Mouse (Mus musculus): Measurements from ENCODE around the gene Parp4.

DNA sequence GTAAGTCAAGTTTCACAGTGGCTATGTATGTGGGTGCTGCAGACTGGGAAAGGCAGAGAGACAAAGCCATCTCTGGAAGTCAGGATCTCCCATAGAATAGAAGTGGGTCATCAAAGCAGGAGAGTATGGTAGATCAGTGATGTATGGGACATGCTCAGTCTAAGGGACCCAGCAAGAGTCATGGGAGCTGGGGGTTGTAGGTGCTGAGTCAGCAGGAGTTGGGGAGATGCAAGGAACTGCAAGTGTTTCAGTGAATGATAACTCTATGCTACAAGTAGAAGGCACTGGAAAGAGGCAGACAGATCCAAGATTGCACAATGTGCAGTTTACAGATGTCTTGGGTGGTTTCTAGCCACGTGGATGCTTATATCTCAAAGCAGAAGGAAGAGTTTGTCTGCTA, 113.7 kb downstream of the Parp4 start:
- TF ChIP-seq CTCF (IDR thresholded peaks at IDR 0.05; ENCODE audit: control insufficient read depth, insufficient read depth, insufficient read length): no peak
- no peak for TF ChIP-seq MAX (IDR thresholded peaks at IDR 0.05)
- no peak for TF ChIP-seq MYOD1 (IDR thresholded peaks at IDR 0.05; ENCODE audit: control insufficient read depth, insufficient read length, low read depth)
- no peak for TF ChIP-seq USF1 (IDR thresholded peaks at IDR 0.05; ENCODE audit: low read depth)
- TF ChIP-seq CEBPB (IDR thresholded peaks at IDR 0.05; ENCODE audit: low read depth): peak; percentile 42
- no peak for TF ChIP-seq FOSL1 (IDR thresholded peaks at IDR 0.05; ENCODE audit: insufficient read depth, low read length, poor library complexity, severe bottlenecking)
- TF ChIP-seq MYOG (IDR thresholded peaks at IDR 0.05; ENCODE audit: control insufficient read depth, extremely low read depth, insufficient read length): no peak
